Mouse (Mus musculus) adrenal gland, adult 18-20 months (tissue): ENCODE measurements around the gene Nectin2. TPM values are rescaled to one million over a fixed set of nuclear protein-coding genes. Genes with fewer than 3 reads are reported as not detected.

Experiments used
- DNase-seq, 2 experiments: peaks; one replicate each; pipeline ENCODE4 v3.0.0; 2021 to 2022; ENCODE audit warnings: low spot score in 2 of 2
- total RNA-seq, 2 experiments: library from RNA; stranded (reverse); gene quantifications; 1 replicate in 1 of 2; 2 replicates in 1 of 2; pipeline ENCODE4 v1.2.3; 2021

Gene Nectin2
- total RNA-seq, 2 experiments from 2014 or later = 76.9 to 105 TPM

- no peak for DNase-seq
Observed at GRCm38 (mm10) chr7:19745971-19746370, 4.3 kb downstream of the Nectin2 start.

GRCm38 (mm10) chr7:19744590-19745385 lies 5.5 kb downstream of the Nectin2 start:
- peak; percentile 50 to 51 for DNase-seq

- no peak for DNase-seq
Observed at GRCm38 (mm10) chr7:19743791-19744190, 6.5 kb downstream of the Nectin2 start.

- no peak for DNase-seq
Observed at GRCm38 (mm10) chr7:19742468-19742867, 7.8 kb downstream of the Nectin2 start.

GRCm38 (mm10) chr7:19741329-19742031 lies 8.8 kb downstream of the Nectin2 start:
- no peak for DNase-seq

GRCm38 (mm10) chr7:19740269-19740668 lies 10.0 kb downstream of the Nectin2 start:
- DNase-seq = peak in 1 of 2 experiments; percentile 40

- no peak for DNase-seq
Observed at GRCm38 (mm10) chr7:19738771-19739170, 11.5 kb downstream of the Nectin2 start.

GRCm38 (mm10) chr7:19736389-19737057 lies 13.8 kb downstream of the Nectin2 start:
- no peak for DNase-seq

- DNase-seq = no peak
Observed at GRCm38 (mm10) chr7:19734178-19734666, 16.1 kb downstream of the Nectin2 start.

GRCm38 (mm10) chr7:19726541-19726940 lies 23.7 kb downstream of the Nectin2 start:
- DNase-seq = no peak

- no peak for DNase-seq
Observed at GRCm38 (mm10) chr7:19724167-19724566, 26.1 kb downstream of the Nectin2 start.

- DNase-seq = no peak
Observed at GRCm38 (mm10) chr7:19722754-19723195, 27.5 kb downstream of the Nectin2 start.

- DNase-seq = no peak
Observed at GRCm38 (mm10) chr7:19719200-19719599, 31.1 kb downstream of the Nectin2 start.

- no peak for DNase-seq
Observed at GRCm38 (mm10) chr7:19718297-19718952, 31.9 kb downstream of the Nectin2 start.

- DNase-seq = no peak
Observed at GRCm38 (mm10) chr7:19717346-19717745, 32.9 kb downstream of the Nectin2 start.

- no peak for DNase-seq
Observed at GRCm38 (mm10) chr7:19716822-19717221, 33.5 kb downstream of the Nectin2 start.

GRCm38 (mm10) chr7:19716055-19716682 lies 34.1 kb downstream of the Nectin2 start:
- no peak for DNase-seq

- peak; percentile 89 to 91 for DNase-seq
Observed at GRCm38 (mm10) chr7:19715239-19716054, 34.8 kb downstream of the Nectin2 start, which contains the start of gene Tomm40. Gene Tomm40 (minus strand): TSS chr7:19715438.

GRCm38 (mm10) chr7:19714836-19715235 lies 35.4 kb downstream of the Nectin2 start:
- peak in 1 of 2 experiments; percentile 55 for DNase-seq
